ENCODE assay signal across 8 mouse cellular contexts in the genomic region with DNA sequence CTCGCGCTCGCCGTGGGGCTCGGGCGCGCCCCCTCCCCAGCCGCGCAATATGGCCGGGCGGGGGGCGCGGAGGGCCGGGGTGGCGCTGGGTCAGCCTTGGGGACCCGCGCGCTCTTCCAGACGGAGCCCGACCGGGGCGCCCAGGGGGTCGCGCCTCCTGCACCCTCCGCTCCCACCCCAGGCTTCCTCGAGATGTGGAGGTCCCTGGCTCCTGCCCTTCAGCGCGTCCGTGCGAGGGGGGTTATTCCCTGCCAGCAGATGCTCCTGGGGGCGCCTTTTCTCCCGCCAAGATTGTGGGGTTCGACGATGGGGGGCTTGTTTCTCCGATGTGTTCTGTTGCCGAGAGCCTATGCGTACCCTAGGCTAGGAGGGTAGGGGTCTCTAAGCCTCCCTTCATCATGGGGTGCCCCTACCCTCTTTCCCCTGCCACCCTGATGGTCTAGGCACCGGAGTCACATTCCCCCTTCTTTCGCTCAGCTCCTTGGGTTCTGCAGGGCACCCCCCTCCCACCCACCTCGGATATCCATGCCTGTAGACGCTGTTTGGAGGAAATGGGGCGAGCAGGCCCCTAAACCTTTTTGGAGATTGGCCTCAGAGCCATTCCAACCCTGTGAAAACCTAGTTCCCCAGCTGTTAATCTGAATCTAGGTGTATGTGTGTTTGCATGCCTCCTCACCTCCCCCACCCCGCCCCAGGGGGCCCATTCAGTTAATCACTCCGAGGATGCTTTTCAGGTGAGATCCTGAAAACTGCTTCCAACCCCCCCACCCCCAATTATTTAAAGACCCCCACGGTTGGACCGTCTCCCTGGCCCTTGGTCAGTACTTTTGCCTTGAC. TPM values are rescaled to one million over a fixed set of nuclear protein-coding genes. Genes with fewer than 3 reads are reported as not detected.
A peak's percentile ranks its signal among the peaks of the same experiment; 100 is the strongest.
DNase-seq lines count a peak whose midpoint lies in the region; ATAC-seq lines count a peak whose summit lies in the region.

No protein-coding gene starts in this region.

- under 1% methylated on average over 40 of the region's 46 CpGs for WGBS in neural tube, embryonic 11.5 days
- WGBS in hindbrain, embryonic 13.5 days = 1% methylated on average over 27 of the region's 46 CpGs

- H3K27me3 ChIP-seq in neural tube, embryonic 11.5 days (ENCODE audit: control insufficient read depth, insufficient read depth, low read length) = no peaks in the 10 kb centered on the region
- peaks cover 19% of the 10 kb centered on the region; the same call in 1 of the 2 replicates for H3K27me3 ChIP-seq in hindbrain, embryonic 13.5 days

- H3K9me3 ChIP-seq in neural tube, embryonic 11.5 days (ENCODE audit: control insufficient read depth, low read length) = no peaks in the 10 kb centered on the region
- H3K9me3 ChIP-seq in hindbrain, embryonic 13.5 days = no peaks in the 10 kb centered on the region

- peak overlapping the region; percentile 95 for H3K4me2 ChIP-seq in neural tube, embryonic 11.5 days (ENCODE audit: low read depth)
- peak overlapping the region; percentile 84 for H3K4me2 ChIP-seq in hindbrain, embryonic 13.5 days

- peak; percentile 65 for ATAC-seq in neural tube, embryonic 11.5 days (ENCODE audit: insufficient read depth, low FRiP score, low TSS enrichment)
- peak; percentile 63 for ATAC-seq in hindbrain, embryonic 13.5 days (ENCODE audit: low FRiP score)
- no peak for ATAC-seq in megakaryocyte progenitor cell, adult 5-6 weeks (replicated peaks; ENCODE audit: poor library complexity)

- H3K36me3 ChIP-seq in neural tube, embryonic 11.5 days (ENCODE audit: control insufficient read depth, insufficient read depth, low read length) = no peaks in the 10 kb centered on the region
- no peaks in the 10 kb centered on the region for H3K36me3 ChIP-seq in hindbrain, embryonic 13.5 days

- H3K4me1 ChIP-seq in neural tube, embryonic 11.5 days (ENCODE audit: control insufficient read depth, insufficient read depth, low read length) = peaks cover 11% of the 10 kb centered on the region
- H3K4me1 ChIP-seq in hindbrain, embryonic 13.5 days (replicated peaks) = peaks cover 48% of the 10 kb centered on the region

- peak overlapping the region; percentile 75; the same call in 1 of the 2 replicates for H3K27ac ChIP-seq in neural tube, embryonic 11.5 days (ENCODE audit: low read depth, low read length)
- peak overlapping the region; percentile 91 for H3K27ac ChIP-seq in hindbrain, embryonic 13.5 days

- H3K9ac ChIP-seq in neural tube, embryonic 11.5 days (ENCODE audit: low read length) = peak overlapping the region; percentile 92
- H3K9ac ChIP-seq in hindbrain, embryonic 13.5 days = peak overlapping the region; percentile 98

- DNase-seq in neural tube, embryonic 11.5 days (ENCODE audit: low spot score) = no peak
- no peak for DNase-seq in neural tube, embryonic 10.5 days (ENCODE audit: extremely low spot score, low spot score)
- peak; percentile 41 to 49 for DNase-seq in cerebellum, postnatal 36 days
- peak; percentile 44 for DNase-seq in lung, postnatal 10 days
- DNase-seq in thymus, postnatal 10 days (ENCODE audit: low spot score in 2 of 2) = peak; percentile 40 to 47
- no peak for DNase-seq in left cerebral cortex, adult 8-10 months (ENCODE audit: low spot score in 2 of 2)

- H3K4me3 ChIP-seq in neural tube, embryonic 11.5 days (ENCODE audit: low read depth, low read length) = peak overlapping the region; percentile 93
- H3K4me3 ChIP-seq in hindbrain, embryonic 13.5 days = peak overlapping the region; percentile 93

RNA-seq across cellular contexts. Expression of gene Acvr1b, which starts 0.6 kb away (rescaled TPM):
- 16.6 and 17.4 TPM in 2 replicates for polyA plus RNA-seq in neural tube, embryonic 11.5 days (2014; fragmentation: Nextera tagmentation; extraction: Ambion mirVana)
- polyA plus RNA-seq in hindbrain, embryonic 13.5 days (2015; fragmentation: Nextera tagmentation; extraction: Ambion mirVana) = 19.6 and 20.5 TPM in 2 replicates
- total RNA-seq in megakaryocyte progenitor cell, adult 5-6 weeks (2015) = 3.4 and 4.8 TPM in 2 replicates
- 6.4 and 10.3 TPM in 2 replicates for total RNA-seq in megakaryocyte progenitor cell, adult 5-6 weeks (2017)
- 100 to 1,000 TPM; 100 to 118 (median 110) TPM for total RNA-seq in left cerebral cortex, adult 8-10 months (2022)

RNA-seq across cellular contexts. Expression of gene Acvrl1, which starts 46.2 kb away (rescaled TPM):
- polyA plus RNA-seq in neural tube, embryonic 11.5 days (2014; fragmentation: Nextera tagmentation; extraction: Ambion mirVana) = 5.1 and 5.2 TPM in 2 replicates
- polyA plus RNA-seq in hindbrain, embryonic 13.5 days (2015; fragmentation: Nextera tagmentation; extraction: Ambion mirVana) = 7.9 and 8.6 TPM in 2 replicates
- 0.27 and 1.1 TPM in 2 replicates for total RNA-seq in megakaryocyte progenitor cell, adult 5-6 weeks (2015)
- total RNA-seq in megakaryocyte progenitor cell, adult 5-6 weeks (2017) = 1.6 and 1.7 TPM in 2 replicates
- total RNA-seq in left cerebral cortex, adult 8-10 months (2022) = 10 to 100 TPM; 18.9 to 25.1 (median 19.3) TPM

RNA-seq across cellular contexts. Expression of gene Grasp, which starts 49.5 kb away (rescaled TPM):
- 6.6 TPM in 2 replicates for polyA plus RNA-seq in neural tube, embryonic 11.5 days (2014; fragmentation: Nextera tagmentation; extraction: Ambion mirVana)
- polyA plus RNA-seq in hindbrain, embryonic 13.5 days (2015; fragmentation: Nextera tagmentation; extraction: Ambion mirVana) = 1.7 and 1.8 TPM in 2 replicates
- total RNA-seq in megakaryocyte progenitor cell, adult 5-6 weeks (2015) = 0.98 and 1.1 TPM in 2 replicates
- total RNA-seq in megakaryocyte progenitor cell, adult 5-6 weeks (2017) = 1.00 and 1.1 TPM in 2 replicates
- 10 to 100 TPM; 56.3 to 63.9 (median 62.1) TPM for total RNA-seq in left cerebral cortex, adult 8-10 months (2022)

RNA-seq across cellular contexts. Expression of gene Ankrd33, which starts 59.0 kb away (rescaled TPM):
- polyA plus RNA-seq in neural tube, embryonic 11.5 days (2014; fragmentation: Nextera tagmentation; extraction: Ambion mirVana) = not detected in 2 replicates
- polyA plus RNA-seq in hindbrain, embryonic 13.5 days (2015; fragmentation: Nextera tagmentation; extraction: Ambion mirVana) = not detected in 2 replicates
- total RNA-seq in megakaryocyte progenitor cell, adult 5-6 weeks (2015) = not detected in 2 replicates
- not detected in 2 replicates for total RNA-seq in megakaryocyte progenitor cell, adult 5-6 weeks (2017)
- total RNA-seq in left cerebral cortex, adult 8-10 months (2022) = under 1 TPM in 1 of 4 experiments, not detected in 3; 0.34 TPM

Comparison
In these comparisons a context has a peak if more than half of its experiments do, and no peak if none do; other contexts are left out.
1. DNase-seq: peak in cerebellum, postnatal 36 days (2 of 2), lung, postnatal 10 days (single experiment) and thymus, postnatal 10 days (2 of 2); none in neural tube, embryonic 11.5 days (single experiment), neural tube, embryonic 10.5 days (single experiment) and left cerebral cortex, adult 8-10 months (0 of 2).
2. RNA of gene Acvr1b, which starts 0.6 kb away (total RNA-seq): 100 to 118 TPM in left cerebral cortex, adult 8-10 months; 3.4 to 10.3 TPM in megakaryocyte progenitor cell, adult 5-6 weeks; every median in the first group is over 4 times any median in the second.
3. RNA of gene Acvrl1, which starts 46.2 kb away (total RNA-seq): 18.9 to 25.1 TPM in left cerebral cortex, adult 8-10 months; 0.27 to 1.7 TPM in megakaryocyte progenitor cell, adult 5-6 weeks; every median in the first group is over 4 times any median in the second.
4. RNA of gene Grasp, which starts 49.5 kb away (total RNA-seq): 56.3 to 63.9 TPM in left cerebral cortex, adult 8-10 months; 0.98 to 1.1 TPM in megakaryocyte progenitor cell, adult 5-6 weeks; every median in the first group is over 10 times any median in the second.